Mouse (Mus musculus) testis, adult 2 months (tissue): ENCODE data around the gene Suclg1.

Experiments used
- CTCF ChIP-seq: fragments of 200-500 bp; IDR thresholded peaks from 2 replicates; pipeline ENCODE4 v1.5.1; 2012; ENCODE audit warnings: low read depth, mild to moderate bottlenecking, inconsistent platforms, low read length, moderate library complexity; ENCODE audit not compliant: control insufficient read depth, insufficient read depth, insufficient replicate concordance
- POLR2A ChIP-seq: fragments of 200-500 bp; IDR thresholded peaks from 2 replicates; pipeline ENCODE4 v1.6.1; 2012; ENCODE audit warnings: low read depth, mild to moderate bottlenecking, inconsistent platforms, low read length, moderate library complexity; ENCODE audit not compliant: control insufficient read depth

- TF ChIP-seq CTCF (no peak), POLR2A (no peak)
Observed at GRCm38 (mm10) chr6:73227376-73228158, 20.6 kb upstream of the Suclg1 start.
